Mouse (Mus musculus): ENCODE data around the gene Eral1. TPM values are rescaled to one million over a fixed set of nuclear protein-coding genes. Genes with fewer than 3 reads are reported as not detected.
A peak's percentile ranks its signal among the peaks of the same experiment; 100 is the strongest.
"Not testable (repeated sequence)": the region's sequence is repeated elsewhere in the genome, so short reads cannot be mapped to it uniquely, and the experiment has no call there.

The Eral1 gene
- polyA plus RNA-seq, 1 experiment from 2014 or later = 40.8 TPM

- not testable (repeated sequence) for DNase-seq (ENCODE audit: low spot score); H3K4me1 ChIP-seq (replicated peaks; ENCODE audit: control insufficient read depth, insufficient read depth, low read length); H3K9ac ChIP-seq (ENCODE audit: low read depth, low read length); H3K36me3 ChIP-seq (ENCODE audit: control insufficient read depth, insufficient read depth, low read length); H3K4me2 ChIP-seq; ATAC-seq (replicated peaks; ENCODE audit: low FRiP score); H3K27ac ChIP-seq (ENCODE audit: low read depth, low read length); H3K4me3 ChIP-seq (ENCODE audit: low read depth, low read length); H3K27me3 ChIP-seq (replicated peaks; ENCODE audit: control insufficient read depth, insufficient read depth, low read length); H3K9me3 ChIP-seq (ENCODE audit: control insufficient read depth, low read length)
- 88% methylated on average over 4 of the region's 4 CpGs for WGBS
These were observed 37.8 kb downstream of the Eral1 start for GRCm38 (mm10) chr11:78042290-78042870.

GRCm38 (mm10) chr11:78040878-78041277 lies 39.3 kb downstream of the Eral1 start:
- Histone ChIP-seq H3K4me1 (replicated peaks; ENCODE audit: control insufficient read depth, insufficient read depth, low read length) (peaks cover 12% of the 10 kb centered on the region), H3K4me3 (ENCODE audit: low read depth, low read length) (no peak overlapping the region), H3K36me3 (ENCODE audit: control insufficient read depth, insufficient read depth, low read length) (peaks cover 7% of the 10 kb centered on the region; the same call in 1 of the 2 replicates), H3K9me3 (ENCODE audit: control insufficient read depth, low read length) (no peaks in the 10 kb centered on the region), H3K9ac (ENCODE audit: low read depth, low read length) (no peak overlapping the region), H3K27me3 (replicated peaks; ENCODE audit: control insufficient read depth, insufficient read depth, low read length) (no peaks in the 10 kb centered on the region), H3K4me2 (no peak overlapping the region), H3K27ac (ENCODE audit: low read depth, low read length) (no peak overlapping the region)
- DNase-seq (ENCODE audit: low spot score) = no peak
- WGBS = 62% methylated on average over 2 of the region's 2 CpGs
- no peak for ATAC-seq (replicated peaks; ENCODE audit: low FRiP score)

GRCm38 (mm10) chr11:78037831-78038752 lies 42.1 kb downstream of the Eral1 start, which contains the start of gene Flot2:
Gene Flot2 (plus strand): TSS chr11:78037931.
- peaks cover 23% of the 10 kb centered on the region for H3K4me1 ChIP-seq (replicated peaks; ENCODE audit: control insufficient read depth, insufficient read depth, low read length)
- peaks cover 10% of the 10 kb centered on the region; the same call in 1 of the 2 replicates for H3K36me3 ChIP-seq (ENCODE audit: control insufficient read depth, insufficient read depth, low read length)

DNA sequence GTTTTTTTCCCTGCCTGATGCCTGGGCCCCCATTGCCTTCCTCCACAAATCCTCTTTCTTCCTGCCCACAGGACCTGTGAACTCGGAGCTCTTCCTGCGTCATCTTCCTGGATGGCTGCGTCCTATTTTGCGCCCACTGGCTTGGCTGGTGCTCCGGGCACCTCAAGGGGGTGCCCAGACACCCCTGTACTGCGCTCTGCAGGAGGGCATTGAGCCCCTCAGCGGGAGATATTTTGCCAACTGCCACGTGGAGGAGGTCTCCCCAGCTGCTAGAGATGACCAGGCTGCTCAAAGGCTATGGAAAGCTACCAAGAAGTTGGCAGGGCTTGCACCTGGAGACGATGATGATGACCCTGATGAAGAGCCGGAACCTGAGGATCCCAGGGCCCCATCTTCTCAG lies 43.4 kb downstream of the Eral1 start:
- H3K9ac ChIP-seq (ENCODE audit: low read depth, low read length) = no peak overlapping the region

More at GRCm38 (mm10) chr11:78037831-78038752, 42.1 kb downstream of the Eral1 start, which contains the start of gene Flot2:
- WGBS = 3% methylated on average over 55 of the region's 55 CpGs
- peak within 1 kb of the TSS; percentile 82 for H3K9ac ChIP-seq (ENCODE audit: low read depth, low read length)
- no peaks in the 10 kb centered on the region for H3K9me3 ChIP-seq (ENCODE audit: control insufficient read depth, low read length)
- peak within 1 kb of the TSS; percentile 80 for H3K4me3 ChIP-seq (ENCODE audit: low read depth, low read length)
- ATAC-seq (replicated peaks; ENCODE audit: low FRiP score) (peak; percentile 82), DNase-seq (ENCODE audit: low spot score) (peak; percentile 76)
- H3K4me2 ChIP-seq = peak within 1 kb of the TSS; percentile 93
- no peaks in the 10 kb centered on the region for H3K27me3 ChIP-seq (replicated peaks; ENCODE audit: control insufficient read depth, insufficient read depth, low read length)
- H3K27ac ChIP-seq (ENCODE audit: low read depth, low read length) = peak within 1 kb of the TSS; percentile 82

DNA sequence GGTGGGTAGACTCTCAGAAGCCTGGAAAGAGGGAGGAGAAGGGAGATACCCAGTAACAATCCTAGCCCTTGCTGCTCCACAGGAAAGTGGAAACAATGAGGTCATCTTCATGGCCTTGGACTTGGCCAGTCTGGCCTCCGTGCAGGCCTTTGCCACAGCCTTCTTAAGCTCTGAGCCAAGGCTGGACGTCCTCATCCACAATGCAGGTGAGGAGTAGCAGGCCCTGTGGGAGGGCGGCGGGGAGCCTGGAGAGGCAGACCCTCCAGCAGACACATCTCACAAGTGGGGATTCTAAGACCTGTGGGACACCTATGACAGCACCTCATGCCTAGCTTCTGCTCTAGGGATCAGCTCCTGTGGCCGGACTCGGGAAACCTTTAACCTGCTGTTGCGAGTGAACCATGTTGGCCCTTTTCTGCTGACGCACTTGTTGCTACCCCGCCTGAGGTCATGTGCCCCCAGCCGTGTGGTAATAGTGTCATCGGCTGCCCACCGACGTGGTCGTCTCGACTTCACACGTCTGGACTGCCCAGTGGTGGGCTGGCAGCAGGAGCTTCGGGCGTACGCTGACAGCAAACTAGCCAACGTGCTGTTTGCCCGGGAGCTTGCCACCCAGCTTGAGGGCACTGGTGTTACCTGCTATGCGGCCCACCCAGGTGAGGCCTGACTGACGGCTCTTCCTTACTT lies 46.1 kb downstream of the Eral1 start:
- H3K4me2 ChIP-seq = peak overlapping the region; percentile 98
- no peaks in the 10 kb centered on the region for H3K9me3 ChIP-seq (ENCODE audit: control insufficient read depth, low read length)
- H3K36me3 ChIP-seq (ENCODE audit: control insufficient read depth, insufficient read depth, low read length) = peaks cover 10% of the 10 kb centered on the region
- peaks cover 47% of the 10 kb centered on the region for H3K4me1 ChIP-seq (replicated peaks; ENCODE audit: control insufficient read depth, insufficient read depth, low read length)
- ATAC-seq (replicated peaks; ENCODE audit: low FRiP score) = no peak
- H3K9ac ChIP-seq (ENCODE audit: low read depth, low read length) = no peak overlapping the region
- DNase-seq (ENCODE audit: low spot score) = no peak
- H3K4me3 ChIP-seq (ENCODE audit: low read depth, low read length) = peak overlapping the region; percentile 11; the same call in 1 of the 2 replicates
- H3K27me3 ChIP-seq (replicated peaks; ENCODE audit: control insufficient read depth, insufficient read depth, low read length) = no peaks in the 10 kb centered on the region
- H3K27ac ChIP-seq (ENCODE audit: low read depth, low read length) = no peak overlapping the region
- WGBS = 92% methylated on average over 23 of the region's 23 CpGs

More for the DNA sequence above, 43.4 kb downstream of the Eral1 start:
- Histone ChIP-seq H3K27me3 (replicated peaks; ENCODE audit: control insufficient read depth, insufficient read depth, low read length) (no peaks in the 10 kb centered on the region), H3K4me2 (no peak overlapping the region), H3K27ac (ENCODE audit: low read depth, low read length) (no peak overlapping the region), H3K9me3 (ENCODE audit: control insufficient read depth, low read length) (no peaks in the 10 kb centered on the region), H3K4me3 (ENCODE audit: low read depth, low read length) (no peak overlapping the region), H3K36me3 (ENCODE audit: control insufficient read depth, insufficient read depth, low read length) (peaks cover 5% of the 10 kb centered on the region; the same call in 1 of the 2 replicates), H3K4me1 (replicated peaks; ENCODE audit: control insufficient read depth, insufficient read depth, low read length) (peaks cover 33% of the 10 kb centered on the region)
- ATAC-seq (replicated peaks; ENCODE audit: low FRiP score) (no peak), DNase-seq (ENCODE audit: low spot score) (no peak)
- 86% methylated on average over 10 of the region's 10 CpGs for WGBS

- Histone ChIP-seq H3K9ac (ENCODE audit: low read depth, low read length) (peak overlapping the region; percentile 84), H3K27me3 (replicated peaks; ENCODE audit: control insufficient read depth, insufficient read depth, low read length) (no peaks in the 10 kb centered on the region), H3K9me3 (ENCODE audit: control insufficient read depth, low read length) (no peaks in the 10 kb centered on the region), H3K27ac (ENCODE audit: low read depth, low read length) (peak overlapping the region; percentile 89), H3K36me3 (ENCODE audit: control insufficient read depth, insufficient read depth, low read length) (peaks cover 18% of the 10 kb centered on the region), H3K4me1 (replicated peaks; ENCODE audit: control insufficient read depth, insufficient read depth, low read length) (peaks cover 41% of the 10 kb centered on the region), H3K4me3 (ENCODE audit: low read depth, low read length) (peak overlapping the region; percentile 79), H3K4me2 (peak overlapping the region; percentile 98)
- DNase-seq (ENCODE audit: low spot score) (no peak), ATAC-seq (replicated peaks; ENCODE audit: low FRiP score) (no peak)
- 15% methylated on average over 5 of the region's 5 CpGs for WGBS
These were observed 47.4 kb downstream of the Eral1 start for GRCm38 (mm10) chr11:78032809-78033195.

DNA sequence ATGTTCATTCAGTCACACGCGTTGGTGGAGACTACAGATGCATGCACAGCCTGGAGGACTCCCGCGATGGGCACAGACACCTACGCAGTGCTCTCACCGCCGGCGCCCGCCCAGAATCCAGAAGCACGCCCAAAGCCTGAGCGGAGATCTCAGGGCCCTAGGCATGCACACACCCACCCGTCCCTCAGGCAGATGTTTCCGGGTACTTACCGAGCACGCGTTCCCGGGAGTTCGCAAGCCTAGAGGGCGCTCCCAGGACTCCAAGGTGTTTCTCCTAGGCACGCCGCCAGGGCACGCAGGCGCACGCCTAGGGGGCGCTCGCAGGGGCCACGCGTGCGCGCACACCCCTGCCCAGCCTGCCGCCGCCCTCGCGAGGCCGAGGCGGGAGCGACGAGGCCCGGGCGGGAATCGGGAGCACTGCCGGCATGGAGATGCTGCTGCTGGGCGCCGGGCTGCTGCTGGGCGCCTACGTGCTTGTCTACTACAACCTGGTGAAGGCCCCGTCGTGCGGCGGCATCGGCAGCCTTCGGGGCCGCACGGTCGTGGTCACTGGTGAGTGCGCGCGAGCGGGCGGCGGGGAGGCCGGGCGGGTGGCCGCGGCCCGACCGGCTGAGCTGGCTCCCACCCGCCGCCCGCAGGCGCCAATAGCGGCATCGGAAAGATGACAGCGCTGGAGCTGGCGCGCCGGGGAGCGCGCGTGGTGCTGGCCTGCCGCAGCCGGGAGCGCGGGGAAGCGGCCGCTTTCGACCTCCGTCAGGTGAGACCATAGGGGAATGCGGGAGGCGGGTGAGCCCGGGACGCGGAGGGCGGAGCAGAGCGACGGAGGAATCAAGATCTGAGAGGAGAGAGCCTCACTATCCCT lies 48.0 kb downstream of the Eral1 start, which contains the start of gene Dhrs13:
TSS of gene Dhrs13 (plus strand) at position 334 of the 862 bp plus-strand sequence.
- Histone ChIP-seq H3K9ac (ENCODE audit: low read depth, low read length) (peak within 1 kb of the TSS; percentile 84), H3K4me2 (peak within 1 kb of the TSS; percentile 98), H3K9me3 (ENCODE audit: control insufficient read depth, low read length) (no peaks in the 10 kb centered on the region), H3K4me1 (replicated peaks; ENCODE audit: control insufficient read depth, insufficient read depth, low read length) (peaks cover 36% of the 10 kb centered on the region), H3K36me3 (ENCODE audit: control insufficient read depth, insufficient read depth, low read length) (peaks cover 21% of the 10 kb centered on the region), H3K27me3 (replicated peaks; ENCODE audit: control insufficient read depth, insufficient read depth, low read length) (no peaks in the 10 kb centered on the region), H3K4me3 (ENCODE audit: low read depth, low read length) (peak within 1 kb of the TSS; percentile 79), H3K27ac (ENCODE audit: low read depth, low read length) (peak within 1 kb of the TSS; percentile 89)
- ATAC-seq (replicated peaks; ENCODE audit: low FRiP score) = peak; percentile 95
- under 1% methylated on average over 96 of the region's 96 CpGs for WGBS
- peak; percentile 91 for DNase-seq (ENCODE audit: low spot score)

All from liver, embryonic 11.5 days (tissue).